Mouse (Mus musculus): ENCODE measurements at regions not wholly inside any gene's neighbourhood (a gene's known extent, or its start where the extent isn't known, plus 50 kb on each side); places are given as distances from the start of the nearest gene placed in this dataset.

DNA sequence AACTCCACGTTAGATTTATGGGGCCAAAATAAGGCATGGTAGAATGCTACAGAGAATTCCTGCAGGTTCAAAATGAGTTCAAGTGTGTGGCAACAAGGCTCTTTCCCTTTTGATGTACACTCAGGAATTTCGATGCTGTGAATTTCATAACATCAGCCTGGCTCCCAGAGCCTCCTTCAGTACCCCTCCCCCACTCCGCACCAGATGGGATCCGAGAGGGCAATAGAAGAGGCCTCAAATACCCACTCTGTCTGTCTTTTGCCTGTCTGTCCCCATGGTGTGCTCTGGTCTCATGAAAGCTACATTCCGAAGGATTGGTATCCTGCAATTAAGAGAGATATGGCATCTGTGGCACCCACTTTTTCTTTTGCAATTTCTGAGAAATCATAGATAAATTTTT, 134.3 kb downstream of the Mtx2 start:
- Histone ChIP-seq H3K4me3 (no peak overlapping the region), H3K9ac (no peak overlapping the region), H3K27me3 (no peaks in the 10 kb centered on the region), H3K9me3 (no peaks in the 10 kb centered on the region), H3K4me1 (replicated peaks) (peaks cover 7% of the 10 kb centered on the region), H3K27ac (replicated peaks) (no peak overlapping the region), H3K4me2 (no peak overlapping the region), H3K36me3 (no peaks in the 10 kb centered on the region)
- 64% methylated on average over 5 of the region's 5 CpGs for WGBS
- no peak for ATAC-seq (ENCODE audit: low FRiP score, low read depth)

GRCm38 (mm10) chr2:74962416-74962815, 136.8 kb downstream of the Mtx2 start:
- no peak overlapping the region for H3K9ac ChIP-seq
- no peak overlapping the region for H3K4me2 ChIP-seq
- no peaks in the 10 kb centered on the region for H3K36me3 ChIP-seq
- 93% methylated on average over 6 of the region's 6 CpGs for WGBS
- H3K9me3 ChIP-seq: no peaks in the 10 kb centered on the region
- ATAC-seq (ENCODE audit: low FRiP score, low read depth): no peak
- H3K4me3 ChIP-seq: no peak overlapping the region
- H3K4me1 ChIP-seq (replicated peaks): peaks cover 16% of the 10 kb centered on the region
- no peaks in the 10 kb centered on the region for H3K27me3 ChIP-seq
- H3K27ac ChIP-seq (replicated peaks): no peak overlapping the region

GRCm38 (mm10) chr2:74964360-74964759, 138.8 kb downstream of the Mtx2 start:
- H3K36me3 ChIP-seq: no peaks in the 10 kb centered on the region
- peaks cover 16% of the 10 kb centered on the region for H3K4me1 ChIP-seq (replicated peaks)
- H3K27ac ChIP-seq (replicated peaks): no peak overlapping the region
- no peak overlapping the region for H3K4me3 ChIP-seq
- 0 out of 2 replicates have a peak overlapping the region, but pooled peaks have one; percentile 8 for H3K4me2 ChIP-seq
- H3K9me3 ChIP-seq: no peaks in the 10 kb centered on the region
- H3K27me3 ChIP-seq: no peaks in the 10 kb centered on the region
- 2% methylated on average over 6 of the region's 6 CpGs for WGBS
- 0 out of 2 replicates have a peak, but pooled peaks have one; percentile 71 for ATAC-seq (ENCODE audit: low FRiP score, low read depth)
- H3K9ac ChIP-seq: no peak overlapping the region

GRCm38 (mm10) chr2:74964980-74965379, 139.4 kb downstream of the Mtx2 start:
- ATAC-seq (ENCODE audit: low FRiP score, low read depth): no peak
- peak overlapping the region; percentile 41 for H3K4me2 ChIP-seq

GRCm38 (mm10) chr2:74965384-74966060, 139.9 kb downstream of the Mtx2 start:
- Histone ChIP-seq H3K9ac (no peak overlapping the region), H3K27ac (replicated peaks) (peak overlapping the region; percentile 63), H3K36me3 (no peaks in the 10 kb centered on the region), H3K4me2 (peak overlapping the region; percentile 41), H3K4me3 (no peak overlapping the region), H3K27me3 (no peaks in the 10 kb centered on the region), H3K9me3 (no peaks in the 10 kb centered on the region), H3K4me1 (replicated peaks) (peaks cover 16% of the 10 kb centered on the region)
- WGBS: 32% methylated on average over 18 of the region's 18 CpGs
- peak; percentile 61; the same call in 1 of the 2 replicates for ATAC-seq (ENCODE audit: low FRiP score, low read depth)

More at GRCm38 (mm10) chr2:74964980-74965379, 139.4 kb downstream of the Mtx2 start:
- Histone ChIP-seq H3K9me3 (no peaks in the 10 kb centered on the region), H3K36me3 (no peaks in the 10 kb centered on the region), H3K27me3 (no peaks in the 10 kb centered on the region), H3K4me1 (replicated peaks) (peaks cover 16% of the 10 kb centered on the region), H3K27ac (replicated peaks) (peak overlapping the region; percentile 63; the same call in 1 of the 2 replicates), H3K4me3 (no peak overlapping the region), H3K9ac (no peak overlapping the region)
- WGBS: 33% methylated on average over 3 of the region's 3 CpGs

- Histone ChIP-seq H3K4me3 (no peak overlapping the region), H3K27me3 (no peaks in the 10 kb centered on the region), H3K4me2 (no peak overlapping the region), H3K9me3 (no peaks in the 10 kb centered on the region), H3K27ac (replicated peaks) (no peak overlapping the region), H3K36me3 (no peaks in the 10 kb centered on the region), H3K4me1 (replicated peaks) (peaks cover 3% of the 10 kb centered on the region), H3K9ac (no peak overlapping the region)
- no peak for ATAC-seq (ENCODE audit: low FRiP score, low read depth)
- 33% methylated on average over 14 of the region's 14 CpGs for WGBS
Measured at GRCm38 (mm10) chr2:74970611-74971265, 145.1 kb downstream of the Mtx2 start.

- H3K4me3 ChIP-seq: no peak overlapping the region
- H3K4me2 ChIP-seq: no peak overlapping the region
- no peaks in the 10 kb centered on the region for H3K9me3 ChIP-seq
- H3K27me3 ChIP-seq: no peaks in the 10 kb centered on the region
- 82% methylated on average over 6 of the region's 6 CpGs for WGBS
- no peak overlapping the region for H3K27ac ChIP-seq (replicated peaks)
- H3K4me1 ChIP-seq (replicated peaks): 0 out of 2 replicates have a peak, but pooled peaks cover 3% of the 10 kb centered on the region
- no peak overlapping the region for H3K9ac ChIP-seq
- no peak for ATAC-seq (ENCODE audit: low FRiP score, low read depth)
- H3K36me3 ChIP-seq: no peaks in the 10 kb centered on the region
Measured at GRCm38 (mm10) chr2:74973386-74973785, 147.8 kb downstream of the Mtx2 start.

- 54% methylated on average over 16 of the region's 16 CpGs for WGBS
- H3K27ac ChIP-seq (replicated peaks): peak overlapping the region; percentile 81
- H3K9me3 ChIP-seq: no peaks in the 10 kb centered on the region
- H3K4me2 ChIP-seq: peak overlapping the region; percentile 43
- no peak overlapping the region for H3K9ac ChIP-seq
- 0 out of 2 replicates have a peak, but pooled peaks cover 3% of the 10 kb centered on the region for H3K4me1 ChIP-seq (replicated peaks)
- ATAC-seq (ENCODE audit: low FRiP score, low read depth): peak; percentile 89
- H3K36me3 ChIP-seq: no peaks in the 10 kb centered on the region
- no peaks in the 10 kb centered on the region for H3K27me3 ChIP-seq
- H3K4me3 ChIP-seq: peak overlapping the region; percentile 17
Measured at GRCm38 (mm10) chr2:74974595-74975325, 149.2 kb downstream of the Mtx2 start.

- Histone ChIP-seq H3K27ac (replicated peaks) (no peak overlapping the region), H3K9me3 (no peaks in the 10 kb centered on the region), H3K4me1 (replicated peaks) (no peaks in the 10 kb centered on the region), H3K27me3 (no peaks in the 10 kb centered on the region), H3K4me3 (no peak overlapping the region), H3K4me2 (no peak overlapping the region), H3K9ac (no peak overlapping the region), H3K36me3 (no peaks in the 10 kb centered on the region)
- no peak for ATAC-seq (ENCODE audit: low FRiP score, low read depth)
- WGBS: 96% methylated on average over 3 of the region's 3 CpGs
Measured at GRCm38 (mm10) chr2:74977348-74977747, 151.7 kb downstream of the Mtx2 start.

DNA sequence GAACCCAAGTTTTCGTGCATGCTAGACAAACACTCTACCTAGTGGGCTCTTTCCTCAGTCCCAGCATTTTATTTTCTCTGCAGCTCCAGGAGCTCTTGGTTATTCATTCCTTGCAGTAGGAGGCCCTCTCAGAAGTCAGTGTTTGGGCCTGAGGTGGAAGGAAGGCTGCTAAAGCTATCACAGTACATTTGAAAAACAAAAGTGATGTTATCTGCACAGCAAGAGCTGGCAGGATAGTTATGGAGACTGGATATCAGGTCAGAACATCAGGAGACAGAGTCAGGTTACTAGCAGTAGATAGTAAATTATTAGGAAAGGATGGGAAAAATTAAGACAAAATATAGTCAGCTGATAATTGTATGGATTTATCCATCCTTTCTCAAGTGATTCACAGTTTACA, 152.2 kb downstream of the Mtx2 start:
- no peak for ATAC-seq (ENCODE audit: low FRiP score, low read depth)
- Histone ChIP-seq H3K27ac (replicated peaks) (no peak overlapping the region), H3K9ac (no peak overlapping the region), H3K36me3 (no peaks in the 10 kb centered on the region), H3K4me1 (replicated peaks) (no peaks in the 10 kb centered on the region), H3K9me3 (no peaks in the 10 kb centered on the region), H3K27me3 (no peaks in the 10 kb centered on the region), H3K4me2 (no peak overlapping the region), H3K4me3 (no peak overlapping the region)
- 88% methylated on average over 1 of the region's 1 CpGs for WGBS

GRCm38 (mm10) chr2:74981856-74982255, 156.3 kb downstream of the Mtx2 start:
- WGBS: 94% methylated on average over 3 of the region's 3 CpGs
- no peak overlapping the region for H3K4me2 ChIP-seq
- H3K36me3 ChIP-seq: no peaks in the 10 kb centered on the region
- H3K4me3 ChIP-seq: no peak overlapping the region
- no peak for ATAC-seq (ENCODE audit: low FRiP score, low read depth)
- no peak overlapping the region for H3K27ac ChIP-seq (replicated peaks)
- H3K27me3 ChIP-seq: no peaks in the 10 kb centered on the region
- H3K4me1 ChIP-seq (replicated peaks): no peaks in the 10 kb centered on the region
- H3K9ac ChIP-seq: no peak overlapping the region
- H3K9me3 ChIP-seq: no peaks in the 10 kb centered on the region

GRCm38 (mm10) chr2:74993802-74994201, 168.2 kb downstream of the Mtx2 start:
- Histone ChIP-seq H3K4me1 (replicated peaks) (no peaks in the 10 kb centered on the region), H3K9ac (no peak overlapping the region), H3K27me3 (no peaks in the 10 kb centered on the region), H3K27ac (replicated peaks) (no peak overlapping the region), H3K4me2 (no peak overlapping the region), H3K9me3 (no peaks in the 10 kb centered on the region), H3K4me3 (no peak overlapping the region), H3K36me3 (no peaks in the 10 kb centered on the region)
- no peak for ATAC-seq (ENCODE audit: low FRiP score, low read depth)
- WGBS: 91% methylated on average over 3 of the region's 3 CpGs

Data from hindbrain, embryonic 15.5 days (tissue).